Mouse (Mus musculus): ENCODE results near the gene Gm5108.

Gm5108 gene

DNA sequence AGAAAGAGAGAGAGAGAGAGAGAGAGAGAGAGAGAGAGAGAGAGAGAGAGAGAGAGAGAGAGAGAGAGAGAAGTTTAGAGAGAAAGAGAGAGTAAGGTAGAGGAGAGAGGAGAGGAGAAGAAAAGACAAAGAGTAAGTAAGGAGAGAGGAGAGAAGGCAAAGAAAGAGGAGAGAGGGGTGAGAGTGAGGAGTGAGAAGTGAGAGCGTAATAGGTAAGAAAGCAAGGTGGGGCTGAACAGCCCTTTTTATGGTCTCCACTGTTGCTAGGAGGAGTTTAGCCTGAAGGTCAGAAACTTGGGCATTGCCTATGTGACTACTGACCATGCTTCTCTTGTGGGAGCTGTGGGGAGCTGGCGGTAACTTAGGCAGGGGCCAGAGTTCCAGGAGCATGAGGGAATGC lies at the start of gene Gm5108:
TSS of gene Gm5108 (plus strand) at position 301 of the 400 bp plus-strand sequence.
- no peak for DNase-seq (ENCODE audit: low spot score)

DNA sequence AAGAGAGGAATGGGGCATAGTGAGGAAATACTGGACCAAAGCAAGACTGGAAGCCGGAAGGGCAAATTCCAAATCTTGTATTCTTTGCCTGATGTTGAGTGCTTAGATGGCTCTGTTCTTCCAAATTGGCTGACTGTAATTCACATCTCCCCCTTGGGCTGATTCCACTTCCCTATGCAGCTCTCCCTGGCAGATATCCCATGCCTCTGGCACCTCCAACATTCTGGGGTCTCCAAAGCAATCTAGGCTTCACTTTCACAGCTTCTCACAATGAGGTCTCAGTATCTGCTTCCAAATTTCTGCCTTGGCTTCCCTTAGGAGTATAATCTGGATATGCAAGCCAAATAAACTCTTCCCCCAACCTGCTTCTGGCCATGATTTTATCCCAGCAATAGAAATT lies 42.5 kb upstream of the Gm5108 start:
- no peak for DNase-seq (ENCODE audit: low spot score)

DNA sequence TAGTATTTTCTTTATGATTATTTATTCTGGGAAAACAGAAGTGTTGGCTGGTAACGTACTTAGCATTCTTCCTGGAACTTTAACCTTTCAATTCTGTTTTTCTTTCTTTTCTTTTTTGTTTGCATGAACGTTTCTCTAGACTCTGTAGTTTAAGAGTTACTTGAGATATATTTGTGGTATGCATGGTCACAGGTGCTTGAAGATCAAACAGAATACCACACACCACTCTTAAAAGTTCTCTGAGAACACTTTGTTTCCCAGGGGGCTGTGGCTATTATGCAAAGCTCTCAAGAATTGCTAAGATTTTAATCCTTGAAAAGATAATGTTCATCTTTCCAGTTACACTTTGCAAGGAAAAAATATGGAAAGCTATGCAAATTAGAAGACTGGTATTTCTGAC lies 36.9 kb upstream of the Gm5108 start:
- DNase-seq (ENCODE audit: low spot score): peak; percentile 69

DNA sequence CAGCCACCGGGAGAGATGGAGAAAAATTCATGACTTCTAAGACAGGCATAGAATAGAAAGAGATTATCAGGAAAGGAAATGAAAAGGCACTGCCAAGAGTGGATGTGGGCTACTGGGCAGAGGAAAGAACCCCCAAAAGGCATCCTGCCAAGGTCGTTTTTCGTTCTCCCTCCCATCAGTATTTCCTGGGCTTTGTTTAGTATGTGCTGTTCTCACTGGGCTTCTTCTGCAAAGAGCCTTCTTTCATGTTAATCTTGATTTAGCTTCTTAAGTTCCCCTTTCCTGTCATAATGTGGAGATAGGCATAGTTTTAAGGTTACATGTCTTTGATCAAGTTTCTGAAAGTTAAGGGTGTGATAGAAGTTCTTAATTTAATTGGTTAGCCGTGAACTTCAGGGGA lies 10.9 kb upstream of the Gm5108 start:
- DNase-seq (ENCODE audit: low spot score): no peak

DNA sequence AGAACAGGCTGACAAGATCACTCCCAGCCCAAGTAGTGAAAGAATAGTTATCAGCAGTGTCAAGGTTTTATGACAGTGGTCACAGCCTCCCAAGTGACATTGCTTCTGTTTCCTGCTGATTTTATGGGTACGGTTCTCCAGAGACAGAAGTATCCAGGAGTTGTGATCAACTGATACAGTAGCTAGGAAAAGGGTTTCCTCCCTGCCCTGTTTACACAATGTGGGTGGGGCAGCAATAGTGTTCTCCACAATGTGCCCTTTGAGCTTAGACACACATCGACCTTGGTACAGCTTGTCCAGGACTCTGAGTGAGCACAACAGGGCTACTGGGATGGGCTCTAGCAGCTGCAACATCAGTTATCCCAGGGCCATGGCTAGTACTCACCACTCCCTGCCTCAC lies 9.8 kb upstream of the Gm5108 start:
- peak; percentile 58 for DNase-seq (ENCODE audit: low spot score)

DNA sequence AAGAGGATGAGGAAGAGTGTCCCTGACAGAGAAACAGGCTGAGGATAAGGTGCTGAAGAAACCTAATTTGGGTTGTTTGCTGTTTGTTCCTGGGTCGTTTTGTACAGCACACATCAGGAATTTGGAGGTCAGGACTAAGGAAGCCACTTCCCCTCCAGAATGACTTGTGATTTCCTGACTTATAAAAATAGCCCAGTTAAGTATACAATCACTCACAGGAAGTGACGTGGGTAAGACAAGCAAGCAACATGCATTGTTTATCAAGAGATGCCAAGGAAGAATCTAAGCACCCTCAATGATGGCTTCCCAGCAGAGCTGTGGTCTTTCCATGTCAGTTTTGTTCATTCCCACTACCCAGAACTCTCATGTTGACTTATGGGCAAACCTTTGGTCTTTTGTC lies 1.7 kb downstream of the Gm5108 start:
- peak; percentile 62 for DNase-seq (ENCODE audit: low spot score)

DNA sequence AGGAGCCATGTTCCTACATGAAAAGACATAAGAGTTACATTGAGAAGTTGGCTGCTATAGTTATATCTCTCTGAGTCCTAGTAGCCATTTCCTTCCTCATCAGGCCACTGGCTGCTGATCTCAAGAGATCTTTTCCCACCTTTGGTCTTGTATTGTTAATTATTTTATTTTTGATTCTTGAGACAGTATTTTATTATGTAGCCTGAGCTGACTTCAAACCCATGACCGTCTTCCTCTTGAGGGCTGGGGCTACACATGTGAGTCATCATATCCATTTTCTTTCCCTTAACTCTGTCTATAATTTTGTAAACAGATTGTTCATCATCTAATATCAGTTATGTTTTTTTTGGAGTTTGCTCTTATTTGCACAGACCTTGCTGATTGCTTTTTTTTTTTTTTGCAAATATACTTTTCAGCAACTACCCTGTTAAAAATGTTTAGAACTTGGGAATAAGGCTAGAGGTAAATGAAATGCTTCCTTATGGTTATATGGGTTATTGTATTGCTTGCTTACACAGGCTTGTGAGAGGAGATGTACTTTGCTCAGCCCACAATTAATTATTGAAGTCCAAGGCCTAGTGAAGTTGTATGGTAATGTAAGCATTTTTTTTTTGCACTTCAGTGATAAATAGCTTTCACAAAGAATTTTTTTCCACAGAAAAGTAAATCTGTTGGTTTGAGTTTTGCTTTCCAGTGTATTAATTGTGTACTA lies 2.8 kb downstream of the Gm5108 start:
- no peak for DNase-seq (ENCODE audit: low spot score)

DNA sequence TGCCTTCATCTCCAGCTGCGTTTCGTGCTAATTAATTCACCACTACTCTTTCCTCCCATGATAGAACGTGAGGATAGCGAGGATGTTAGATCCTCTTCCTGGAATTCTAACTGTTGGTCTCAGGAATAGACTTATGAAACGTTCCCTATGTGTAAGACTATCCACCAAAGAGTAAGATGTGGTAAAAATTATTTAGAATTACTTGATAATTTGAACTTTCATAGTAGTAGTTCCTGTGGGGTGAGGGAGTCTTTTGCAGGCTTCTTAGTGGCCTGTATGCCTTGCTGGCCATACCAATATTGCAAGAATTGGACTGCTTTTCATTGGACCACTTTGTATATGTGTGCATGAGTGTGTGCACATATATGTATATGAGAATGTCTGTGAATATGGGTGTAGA lies 4.9 kb downstream of the Gm5108 start, which contains the start of gene Gm21905:
TSS of gene Gm21905 (minus strand) at position 101 of the 400 bp plus-strand sequence.
- DNase-seq (ENCODE audit: low spot score): no peak

DNA sequence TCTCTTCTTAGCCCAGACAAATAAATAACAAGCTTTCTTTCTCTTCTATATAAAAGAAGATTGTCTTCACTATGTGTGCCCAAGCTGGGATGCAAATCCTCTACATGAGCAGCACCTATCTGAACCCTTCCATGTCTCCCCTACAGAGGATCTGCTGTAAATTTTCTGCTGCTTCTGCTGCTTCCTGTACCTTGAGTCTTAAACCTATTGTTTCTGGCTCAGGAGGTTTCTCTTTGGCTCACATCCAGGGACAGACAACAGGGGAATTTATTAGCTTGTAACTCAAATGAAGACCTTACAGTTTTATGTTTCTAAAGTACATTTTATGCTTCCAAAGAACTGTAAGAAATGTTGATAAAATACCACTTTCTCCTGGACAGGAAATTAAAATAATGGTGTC lies 5.5 kb downstream of the Gm5108 start:
- DNase-seq (ENCODE audit: low spot score): no peak

DNA sequence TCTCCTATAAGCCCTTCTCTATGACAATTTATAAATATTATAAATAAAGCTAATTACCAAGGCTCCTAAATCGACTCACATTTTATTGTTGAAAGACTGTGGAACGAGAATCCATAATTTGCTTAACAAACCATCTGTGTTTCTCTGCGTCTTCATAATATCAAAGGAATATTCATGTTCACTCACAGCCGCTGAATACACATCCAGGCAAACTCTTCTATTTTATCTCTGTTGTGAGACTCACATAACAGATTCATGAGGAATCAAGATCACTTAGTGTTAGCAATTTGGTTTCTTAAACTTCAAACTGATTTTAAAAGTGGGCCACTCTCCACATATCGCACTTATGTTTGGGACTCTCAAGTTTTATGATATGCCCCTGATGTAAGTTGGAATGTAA lies 6.6 kb downstream of the Gm5108 start:
- DNase-seq (ENCODE audit: low spot score): no peak

DNA sequence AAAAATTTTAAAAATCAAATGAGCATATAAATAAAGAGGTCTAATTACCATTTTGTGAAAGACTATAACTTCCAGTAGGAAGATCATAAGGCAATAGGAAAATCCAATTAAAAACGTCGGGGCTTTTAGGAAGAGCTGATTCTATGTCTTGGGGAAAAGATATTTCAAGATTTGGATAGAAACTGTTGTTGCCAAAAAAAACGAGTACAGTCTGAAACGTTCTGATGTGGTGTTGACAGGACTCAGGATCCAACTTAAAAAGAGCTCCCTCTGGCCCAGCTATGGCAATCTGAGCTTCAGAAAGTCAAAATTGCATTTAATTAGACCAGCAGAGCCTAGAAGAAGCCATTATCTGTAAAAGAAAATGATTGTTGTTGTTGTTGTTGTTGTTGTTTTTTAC lies 12.6 kb downstream of the Gm5108 start:
- no peak for DNase-seq (ENCODE audit: low spot score)

DNA sequence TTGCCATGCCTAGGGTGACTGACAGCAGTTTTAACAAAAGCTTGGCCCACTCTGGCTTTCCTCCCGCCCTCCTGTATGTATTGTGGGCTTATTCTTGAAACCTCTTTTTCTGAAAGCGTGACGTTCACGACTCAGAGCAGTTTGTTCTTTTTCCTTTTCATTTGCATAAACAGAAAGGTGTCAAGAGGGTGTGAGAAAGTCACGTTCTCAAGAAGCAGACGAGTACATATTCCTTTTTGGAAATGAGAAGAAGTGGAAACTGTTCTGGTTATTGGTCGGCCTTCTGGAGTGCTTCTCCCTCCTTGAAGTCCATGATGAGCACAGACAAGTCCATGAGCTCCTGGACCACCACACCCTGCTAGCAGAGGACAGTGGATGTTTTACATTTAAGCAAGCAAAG lies 14.0 kb downstream of the Gm5108 start:
- no peak for DNase-seq (ENCODE audit: low spot score)

DNA sequence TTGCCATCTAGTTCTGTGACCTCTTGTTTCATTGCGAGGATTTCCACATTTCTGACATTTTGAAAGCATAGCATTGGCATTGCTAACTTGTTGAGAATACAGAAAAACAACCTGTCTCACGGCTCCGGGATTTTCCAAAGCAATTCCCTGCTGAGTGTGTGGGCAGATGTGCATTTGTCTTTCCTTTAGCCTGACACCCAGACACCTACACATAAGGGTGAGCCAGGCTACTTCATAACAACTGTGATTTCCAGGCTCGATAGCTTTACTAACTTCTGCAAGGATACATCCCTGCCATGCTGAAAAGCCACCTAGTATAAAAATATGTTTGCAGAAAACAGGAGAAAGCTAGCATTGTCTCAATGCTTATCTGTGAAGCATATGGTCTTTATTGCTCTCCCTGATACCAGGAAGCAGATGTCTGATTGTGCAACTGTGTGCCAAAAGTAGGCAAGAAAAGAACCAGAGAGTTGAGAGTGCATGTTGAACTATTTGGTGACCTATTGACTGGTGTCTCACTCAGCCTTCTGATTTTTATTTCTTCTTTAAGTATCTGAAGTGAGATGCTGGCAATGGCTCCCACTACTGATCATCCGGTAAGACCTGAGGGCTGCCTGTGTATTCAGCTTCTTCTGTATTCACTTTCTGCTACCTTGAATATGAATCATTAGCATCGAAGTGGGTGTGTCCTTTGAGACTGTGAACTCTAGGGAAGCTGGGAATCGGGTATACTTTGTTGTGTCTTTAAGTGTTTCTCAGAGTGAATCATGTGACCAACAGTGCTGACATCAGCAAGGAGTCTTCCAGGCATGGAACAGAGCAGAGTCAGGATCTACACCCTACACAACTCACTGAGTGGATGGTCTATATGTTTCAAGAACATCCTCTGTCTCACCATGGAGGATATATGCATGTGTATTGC lies 20.5 kb downstream of the Gm5108 start:
- DNase-seq (ENCODE audit: low spot score): no peak

DNA sequence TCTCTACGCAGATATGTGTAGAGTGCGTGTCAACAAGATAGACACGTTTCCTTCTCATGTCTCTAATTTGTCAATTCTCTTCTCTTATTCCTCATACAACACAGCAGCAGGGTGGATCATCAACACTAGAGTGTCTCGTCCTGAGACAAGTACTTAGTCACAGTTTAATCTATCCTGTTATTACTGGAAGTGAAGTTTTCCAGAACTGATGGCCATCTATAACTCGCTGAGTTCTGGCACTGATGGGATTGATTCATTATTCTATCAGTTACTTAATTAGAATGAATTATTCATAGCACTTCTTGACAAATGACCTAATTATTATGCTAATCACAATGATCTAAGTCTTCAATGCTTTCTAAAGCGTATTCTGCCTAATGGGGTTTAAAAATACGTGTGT lies 28.1 kb downstream of the Gm5108 start:
- DNase-seq (ENCODE audit: low spot score): no peak

DNA sequence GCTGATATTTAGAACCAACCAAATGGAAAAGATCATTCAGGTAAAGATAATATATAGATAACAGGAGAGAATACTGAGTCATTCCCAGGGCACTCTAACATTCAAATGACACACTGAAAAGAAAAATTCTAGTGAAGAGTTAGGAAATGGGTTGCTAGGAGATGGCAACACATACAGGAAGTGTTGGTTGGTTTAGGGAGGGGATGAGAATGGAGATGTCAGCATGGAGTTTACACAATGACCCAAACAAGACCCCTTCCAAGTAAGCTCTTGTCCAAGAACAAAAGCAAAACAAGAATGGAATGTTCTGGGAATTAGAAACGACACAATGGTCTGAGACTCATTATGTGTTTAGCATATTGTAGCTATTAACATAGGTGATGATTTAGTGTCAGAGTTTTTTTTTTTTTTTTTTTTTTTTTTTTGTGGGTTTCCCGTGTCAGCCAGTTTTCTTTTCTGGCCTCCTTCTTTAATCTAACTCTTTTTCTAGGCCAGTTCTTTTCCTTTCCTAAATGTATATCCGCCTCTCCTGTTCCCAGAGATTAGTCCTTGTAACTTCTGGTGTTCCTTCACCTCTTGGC lies 40.6 kb downstream of the Gm5108 start:
- DNase-seq (ENCODE audit: low spot score): peak; percentile 24

DNA sequence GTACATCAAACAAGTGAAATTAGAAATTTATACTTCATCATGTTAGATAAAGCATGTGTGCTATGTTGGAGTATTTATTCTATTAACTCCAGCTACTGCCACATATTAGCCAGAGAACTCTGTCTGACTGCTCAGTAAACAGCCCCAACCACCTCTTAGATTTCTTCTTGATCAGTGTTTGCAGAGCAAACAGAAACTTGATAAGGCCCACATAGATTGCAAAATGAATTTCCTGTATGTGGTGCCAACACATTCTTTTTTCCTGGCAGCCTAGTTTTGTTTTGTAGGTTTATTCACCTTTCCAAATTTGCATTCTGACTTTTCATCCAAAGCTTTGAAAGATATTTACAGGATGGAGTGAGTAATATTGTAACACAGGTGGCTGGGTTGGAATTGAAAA lies 49.0 kb downstream of the Gm5108 start:
- DNase-seq (ENCODE audit: low spot score): peak; percentile 78

DNA sequence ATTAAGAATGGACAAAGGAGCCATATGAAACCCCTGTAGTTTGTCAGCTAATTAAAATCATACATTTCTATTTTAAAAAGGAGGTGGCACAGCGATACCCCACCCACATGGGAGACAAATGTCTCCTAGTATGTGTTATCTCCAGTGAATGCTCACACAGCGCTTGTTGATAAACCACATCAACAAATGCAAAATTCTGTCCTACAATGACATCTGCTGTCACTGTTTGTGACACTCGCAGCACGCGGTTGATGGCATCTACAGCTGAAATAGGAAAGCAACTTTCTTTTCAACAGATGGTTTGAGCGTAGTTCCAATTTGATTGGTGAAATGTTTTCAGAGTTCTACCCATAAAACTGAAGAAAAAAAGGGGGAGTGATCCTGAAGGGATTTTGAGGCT lies 61.1 kb downstream of the Gm5108 start:
- DNase-seq (ENCODE audit: low spot score): no peak

DNA sequence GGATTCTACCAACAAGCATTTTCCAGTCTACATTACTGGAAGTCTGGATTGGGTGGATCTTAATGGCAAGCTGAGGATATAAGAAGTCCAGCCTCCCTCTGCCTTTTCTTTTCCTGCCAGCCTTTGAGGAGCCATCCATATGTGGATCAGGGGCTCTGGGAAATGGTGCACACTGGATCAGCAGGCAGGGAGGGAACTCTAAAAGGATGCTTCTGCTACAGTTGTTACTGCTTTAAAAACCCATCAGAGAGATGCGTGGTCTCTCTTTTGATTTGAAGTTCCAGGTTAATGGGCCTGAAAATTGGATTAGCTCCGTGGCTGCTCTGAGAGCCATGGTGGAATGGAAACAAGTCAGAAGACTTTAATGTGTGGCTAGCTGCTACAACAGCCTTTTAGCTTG lies 62.4 kb downstream of the Gm5108 start:
- DNase-seq (ENCODE audit: low spot score): no peak

DNA sequence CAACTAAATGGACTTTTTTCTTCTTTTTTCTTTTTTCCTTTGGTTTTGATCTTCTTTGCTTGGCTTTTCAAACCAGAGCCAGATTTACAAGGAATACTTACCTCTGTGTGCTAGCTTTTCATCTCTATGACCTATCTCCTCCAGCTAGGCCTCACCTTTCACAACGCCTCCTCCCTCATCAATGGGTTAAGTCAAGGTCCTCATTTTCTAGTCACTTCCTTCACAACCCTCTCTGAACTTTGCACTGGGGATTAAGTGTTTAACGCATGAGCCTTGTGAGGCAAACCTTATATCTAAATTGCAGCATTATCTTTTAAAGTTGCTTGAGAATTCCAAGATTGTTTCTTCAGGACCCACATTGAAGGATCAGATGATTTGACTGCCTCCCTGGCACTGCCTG lies 63.0 kb downstream of the Gm5108 start:
- DNase-seq (ENCODE audit: low spot score): no peak

DNA sequence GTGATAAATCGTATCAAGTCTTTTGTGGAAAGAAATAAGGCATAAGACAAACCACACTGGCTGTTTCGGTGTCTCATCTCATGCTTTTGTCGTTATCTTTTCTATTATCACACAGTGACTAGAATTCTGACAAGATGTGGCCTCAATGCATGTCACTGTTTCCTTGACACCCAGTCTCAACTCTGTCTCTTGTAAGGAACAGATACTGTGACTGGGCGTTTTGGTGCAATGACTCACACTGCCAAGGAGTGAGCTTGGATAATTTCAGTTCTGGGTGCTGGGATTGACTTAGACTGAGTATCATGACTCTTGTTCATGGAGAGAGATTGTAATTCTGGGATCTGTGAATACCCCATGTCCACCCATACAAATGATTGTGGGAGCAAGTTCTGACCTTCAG lies 65.6 kb downstream of the Gm5108 start:
- DNase-seq (ENCODE audit: low spot score): no peak

DNA sequence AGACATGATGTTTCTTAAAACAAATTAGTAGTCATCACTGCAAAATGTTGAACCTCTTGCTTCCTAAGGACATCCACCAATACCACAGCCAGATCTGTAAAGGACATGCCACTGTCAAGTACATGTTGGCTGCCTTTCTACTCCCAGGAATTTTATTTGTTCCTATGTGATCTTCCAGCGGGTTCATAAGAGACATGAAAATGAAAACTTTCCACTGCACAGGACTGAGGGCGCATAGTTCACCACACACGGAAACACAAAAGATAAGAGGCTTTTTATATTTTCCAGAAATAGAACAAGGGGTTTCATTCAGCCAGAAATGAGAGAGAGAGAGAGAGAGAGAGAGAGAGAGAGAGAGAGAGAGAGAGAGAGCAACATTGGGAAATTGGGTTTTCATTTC lies 70.1 kb downstream of the Gm5108 start:
- DNase-seq (ENCODE audit: low spot score): no peak

DNA sequence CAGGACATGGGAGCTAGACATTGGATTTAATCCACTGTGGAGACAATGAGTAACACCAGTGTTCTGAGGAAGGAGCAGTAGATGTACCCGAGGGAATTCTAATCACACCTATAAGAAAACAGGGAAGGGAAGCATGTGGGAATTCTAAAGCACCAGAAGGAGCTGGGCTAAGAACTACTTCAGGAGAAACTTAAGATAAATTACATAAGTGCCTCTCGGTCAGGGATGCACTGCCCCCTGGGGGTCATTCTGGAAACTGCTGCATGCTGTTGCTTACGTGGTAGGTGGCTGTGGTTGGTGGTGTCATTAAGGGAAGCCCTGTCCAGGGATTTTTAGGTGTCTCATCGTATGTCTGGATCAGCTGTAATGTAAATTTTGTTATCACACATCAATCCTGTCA lies 71.1 kb downstream of the Gm5108 start:
- DNase-seq (ENCODE audit: low spot score): peak; percentile 87

DNA sequence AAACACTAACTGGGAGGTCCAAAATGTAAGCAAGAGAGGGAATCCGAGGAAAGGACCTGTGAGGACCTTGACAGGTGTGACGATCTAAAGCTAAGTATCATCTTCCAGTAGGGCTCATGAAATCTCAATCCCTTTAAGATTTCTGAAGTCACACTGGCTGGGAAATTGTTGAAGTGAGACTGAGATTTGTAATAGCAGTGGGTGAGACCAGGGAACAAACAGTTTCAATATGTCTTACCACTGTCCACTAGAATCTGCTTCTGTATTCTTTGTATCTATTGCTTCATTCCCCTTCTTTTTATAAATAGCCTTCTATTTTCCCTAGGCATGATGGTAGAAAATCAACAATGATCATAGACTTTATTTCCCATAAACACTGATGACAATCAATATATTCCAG lies 79.4 kb downstream of the Gm5108 start:
- no peak for DNase-seq (ENCODE audit: low spot score)
